Mouse (Mus musculus) thymus, postnatal 14 days (tissue): ENCODE measurements at regions not wholly inside any gene's neighbourhood (a gene's known extent, or its start where the extent isn't known, plus 50 kb on each side); places are given as distances from the start of the nearest gene placed in this dataset.
"Not testable (repeated sequence)": the region's sequence is repeated elsewhere in the genome, so short reads cannot be mapped to it uniquely, and the experiment has no call there.

ENCODE experiments used
- DNase-seq: peaks from one replicate; pipeline ENCODE4 v3.0.0; 2021

DNA sequence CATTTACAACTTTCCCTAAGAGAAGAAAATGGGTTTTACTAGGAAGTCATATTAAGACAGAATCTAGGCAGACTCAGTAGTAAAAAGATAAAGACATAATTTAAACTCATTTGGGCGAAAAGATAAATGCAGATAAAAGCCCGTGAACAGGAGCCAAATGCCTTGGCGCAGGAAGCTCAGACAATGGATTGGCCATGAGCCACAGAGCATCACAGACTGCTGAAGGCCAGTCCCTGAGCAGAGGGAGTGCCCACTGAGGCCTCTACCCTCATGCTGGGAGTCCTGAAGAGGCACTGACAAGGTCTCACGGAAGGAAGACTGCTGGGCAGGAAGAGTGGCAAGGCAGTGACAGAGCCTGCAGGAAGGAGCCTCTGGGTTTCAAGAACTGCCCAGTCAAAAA, 136.0 kb upstream of the Ttc29 start:
- DNase-seq: no peak

DNA sequence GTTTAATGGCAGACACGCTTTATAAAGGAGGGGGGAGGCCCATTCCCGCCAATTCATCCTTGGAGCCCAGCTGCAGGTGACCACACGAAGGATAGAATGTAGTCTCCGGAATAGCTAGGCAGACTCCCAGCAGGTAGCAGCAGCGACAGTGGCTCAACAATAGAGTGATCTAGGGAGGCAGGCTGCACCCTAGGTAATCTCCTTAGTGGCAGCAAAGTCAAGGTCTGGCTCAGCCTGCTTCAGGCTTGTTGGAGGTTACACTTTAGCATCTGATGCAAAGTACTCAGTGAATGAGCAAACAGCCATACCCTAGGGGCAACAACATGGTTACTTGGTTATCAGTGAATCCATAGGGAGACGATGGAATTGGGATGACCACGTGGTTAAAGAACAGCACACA, 131.7 kb upstream of the Ttc29 start:
- not testable (repeated sequence) for DNase-seq

DNA sequence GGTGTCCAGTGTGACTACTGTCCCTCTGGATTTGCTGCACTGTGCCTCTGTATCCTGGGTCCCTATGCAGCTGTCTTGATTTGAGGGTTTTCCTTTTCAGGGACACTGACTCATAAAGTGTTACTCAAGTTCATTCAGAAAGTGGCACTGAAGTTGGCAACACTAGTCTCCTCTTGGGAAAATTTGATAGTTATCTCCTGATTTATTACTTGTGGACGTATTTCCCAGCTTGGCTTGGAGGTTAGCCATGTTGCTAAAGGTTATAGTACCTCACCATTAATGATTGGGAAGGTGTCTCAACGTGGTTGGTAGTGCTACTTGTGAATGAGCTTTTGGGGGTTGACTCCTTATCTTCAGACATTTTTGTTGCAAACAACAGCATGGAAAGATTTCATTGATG, 130.1 kb upstream of the Ttc29 start:
- no peak for DNase-seq

DNA sequence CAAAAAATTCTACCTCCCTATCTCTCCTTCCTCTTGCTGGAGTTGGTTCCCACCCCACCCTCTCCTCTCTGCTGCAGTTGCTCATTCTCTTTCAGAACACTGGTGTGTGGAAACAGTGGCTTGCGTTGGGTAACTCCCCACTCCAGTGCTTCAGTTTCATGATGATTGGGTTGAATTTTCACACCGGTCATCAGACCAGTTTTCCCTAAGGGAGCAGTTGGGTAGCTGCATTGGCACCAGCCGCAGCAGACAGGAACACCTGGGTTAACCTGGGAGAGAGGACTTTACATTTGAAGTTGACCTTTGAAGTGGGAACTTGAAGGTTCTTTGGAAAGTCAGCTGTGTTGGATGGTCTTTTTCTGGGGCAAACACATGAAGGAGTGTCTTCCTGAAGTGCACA, 126.7 kb upstream of the Ttc29 start:
- DNase-seq: no peak

DNA sequence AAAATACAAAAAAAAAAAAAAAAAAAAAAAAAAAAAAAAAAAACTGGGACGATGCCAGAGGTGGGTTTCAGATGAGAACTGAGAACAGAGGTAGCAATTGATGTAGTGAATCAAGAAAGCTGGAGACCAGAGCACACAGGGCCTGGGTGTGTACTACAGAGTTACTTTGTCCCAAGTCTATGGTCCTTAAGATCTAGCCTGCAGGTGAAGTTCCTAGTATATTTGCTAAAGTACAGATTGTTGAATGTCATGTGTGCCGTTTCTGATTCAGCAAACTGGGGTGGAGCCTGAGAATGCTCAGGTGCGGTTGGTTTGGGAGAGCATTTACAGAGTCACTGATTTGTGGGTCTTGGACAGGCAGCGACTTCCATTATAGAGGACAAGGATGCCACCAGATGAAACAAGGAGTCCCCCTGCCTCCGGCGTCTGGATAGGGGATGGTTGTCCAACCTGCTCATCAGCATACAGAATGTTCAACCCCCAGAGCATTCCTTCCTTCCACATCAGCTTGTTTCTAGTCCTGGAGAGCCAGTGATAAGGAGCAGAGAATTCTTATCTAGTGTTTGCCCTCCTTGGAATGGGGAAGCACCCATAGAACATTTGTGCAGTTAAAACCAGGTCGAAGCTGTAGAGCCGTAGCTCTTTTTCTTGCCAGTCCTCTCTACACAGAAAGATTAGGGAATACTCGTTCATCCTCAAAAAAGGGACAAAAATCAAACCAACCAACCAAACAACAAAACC, 122.5 kb upstream of the Ttc29 start:
- DNase-seq: no peak

DNA sequence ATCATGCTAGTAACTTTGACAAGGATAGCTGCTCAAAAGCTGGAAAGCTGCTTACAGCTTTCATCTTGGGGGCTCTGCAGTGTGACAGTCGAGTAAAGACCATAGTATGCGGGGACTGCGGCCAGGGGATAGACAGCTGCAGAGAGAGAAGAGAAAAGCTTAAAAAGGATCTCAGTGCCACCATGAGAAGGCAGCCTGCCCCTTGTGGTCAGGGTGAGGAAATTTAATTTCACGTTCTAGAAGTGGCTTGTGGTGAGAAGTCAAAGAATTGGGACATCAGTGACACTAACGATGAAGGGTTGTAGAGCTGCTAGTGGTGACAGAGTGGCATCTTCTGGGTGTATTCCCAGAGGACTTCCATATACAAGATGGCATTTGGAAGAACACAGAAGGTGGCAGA, 116.7 kb upstream of the Ttc29 start:
- no peak for DNase-seq

DNA sequence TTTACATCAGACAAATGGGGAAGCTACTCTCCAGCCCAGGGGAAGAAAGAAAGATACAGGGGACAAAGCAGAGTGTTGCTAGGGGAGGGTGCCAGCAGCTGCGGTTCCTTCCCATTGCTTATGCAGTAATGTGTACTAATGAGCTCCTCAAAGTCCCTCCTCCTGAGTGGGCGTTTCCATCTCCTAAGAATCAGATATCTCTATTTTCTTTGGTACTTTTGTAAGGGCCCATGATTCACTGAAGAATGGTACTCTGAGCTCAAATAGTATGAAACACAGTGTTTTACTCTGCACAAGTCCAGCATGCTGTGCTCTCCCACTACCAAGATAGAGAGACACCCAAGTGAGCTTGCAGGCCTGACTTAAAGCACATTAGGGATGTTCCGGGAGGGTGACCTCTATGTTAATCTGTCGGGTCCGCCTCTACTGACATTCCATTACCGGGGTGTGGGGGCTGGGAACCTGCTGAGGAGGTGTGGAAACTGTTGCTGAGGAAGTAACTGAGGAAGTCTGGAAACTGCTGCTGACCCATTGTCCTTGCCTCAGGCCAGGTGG, 114.8 kb upstream of the Ttc29 start:
- no peak for DNase-seq

DNA sequence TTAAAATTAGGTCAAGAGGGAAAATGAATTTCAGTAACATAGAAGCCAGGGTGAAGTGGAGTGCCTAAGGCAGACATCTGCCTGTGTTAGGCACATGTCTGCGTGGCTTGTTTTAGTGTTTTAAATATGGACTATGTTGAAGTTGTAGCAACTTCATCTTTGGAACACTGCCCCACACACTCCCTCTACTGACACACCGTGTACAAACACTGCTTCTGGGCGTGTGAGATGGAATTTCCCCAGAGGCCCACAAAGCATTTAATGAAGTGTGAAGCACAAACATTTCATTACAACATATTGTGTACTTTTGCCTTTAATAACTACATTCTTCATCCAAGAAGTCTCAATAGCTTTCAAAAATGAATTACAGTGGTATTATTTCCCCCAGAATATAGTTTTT, 114.0 kb upstream of the Ttc29 start:
- DNase-seq: no peak

DNA sequence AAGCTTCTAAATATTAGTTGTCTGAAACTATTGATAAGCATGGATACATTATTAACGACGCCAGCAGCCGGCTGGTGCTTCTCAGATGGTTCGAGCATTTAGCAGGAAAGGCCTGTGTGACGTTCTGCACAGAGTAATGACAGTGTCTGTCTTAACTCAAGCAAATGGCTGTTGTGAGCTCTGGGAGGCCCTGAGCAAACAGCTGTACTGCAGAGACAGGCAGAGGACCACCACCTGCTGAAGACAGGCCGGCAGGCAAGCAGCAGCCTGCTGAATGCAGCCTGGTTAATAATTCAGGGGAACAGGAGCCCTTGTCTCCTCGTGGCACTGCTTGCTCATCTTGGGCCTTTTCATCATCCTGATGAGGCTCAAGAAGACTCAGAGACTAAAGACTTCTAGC, 105.8 kb upstream of the Ttc29 start:
- no peak for DNase-seq

DNA sequence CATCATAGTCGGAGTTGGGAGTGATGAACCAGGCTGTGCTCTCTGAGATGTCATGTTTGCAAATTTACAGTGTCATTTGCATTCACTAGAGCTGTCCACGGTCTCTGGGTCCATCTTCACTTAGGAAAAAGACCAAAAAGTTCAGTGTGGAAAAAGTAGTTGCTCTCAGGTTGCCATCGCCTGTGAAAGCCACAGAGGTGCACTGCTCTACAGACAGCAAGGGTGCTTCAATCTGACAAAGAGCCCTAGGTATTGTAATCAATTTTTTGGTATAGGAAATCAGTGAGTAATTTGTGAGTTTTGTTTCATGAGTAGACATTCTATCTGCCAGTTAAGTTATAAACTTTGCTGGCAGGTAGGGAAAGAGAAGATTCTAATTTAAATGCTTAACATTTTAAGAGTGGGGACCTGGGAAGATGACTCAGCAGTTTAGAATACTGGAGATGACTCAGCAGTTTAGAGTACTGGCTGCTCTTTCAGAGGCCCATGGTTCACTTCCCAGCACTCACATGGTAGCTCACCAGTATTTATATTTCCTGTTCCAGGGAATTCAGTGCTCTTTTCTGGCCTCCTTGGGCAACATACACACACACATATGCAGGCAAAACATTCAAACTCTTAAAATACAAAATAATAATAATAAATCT, 103.0 kb upstream of the Ttc29 start:
- DNase-seq: no peak

DNA sequence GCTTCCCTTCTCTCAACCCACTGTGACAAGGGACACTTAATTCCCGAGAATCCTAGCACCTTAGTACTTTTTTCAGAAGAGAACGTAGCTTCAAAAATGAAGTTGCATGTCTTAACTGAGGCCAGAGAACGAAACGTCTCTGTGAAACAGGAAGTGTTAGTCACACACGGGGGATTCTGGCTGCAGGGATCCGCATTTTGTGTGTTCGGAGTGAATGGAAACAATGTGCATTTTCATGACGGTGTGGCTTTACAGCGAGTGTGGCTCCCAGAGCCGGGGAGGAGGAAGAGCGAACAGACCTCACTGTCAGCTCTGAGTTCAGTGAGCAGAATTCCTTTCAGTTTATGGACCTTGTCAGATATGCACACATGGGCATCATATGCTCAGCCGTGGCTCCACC, 100.0 kb upstream of the Ttc29 start:
- no peak for DNase-seq

DNA sequence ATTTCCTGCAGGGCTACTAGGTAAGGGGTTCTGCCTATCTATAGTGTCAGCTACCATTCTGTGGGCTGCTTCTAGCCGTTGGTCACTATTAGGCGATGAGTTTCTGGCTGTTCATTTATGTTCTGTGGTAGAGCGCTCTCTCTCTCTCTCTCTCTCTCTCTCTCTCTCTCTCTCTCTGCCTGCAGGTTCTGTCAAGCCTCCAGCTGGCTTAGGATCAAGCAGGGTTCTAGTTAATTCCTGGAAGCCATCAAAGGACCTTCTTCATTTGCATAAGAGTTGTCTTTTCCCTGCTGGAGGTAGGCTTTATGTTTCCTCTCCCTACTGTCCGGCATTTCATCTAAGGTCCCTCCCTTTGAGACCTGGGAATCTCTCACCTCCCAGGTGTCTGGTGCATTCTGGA, 98.6 kb upstream of the Ttc29 start:
- DNase-seq: no peak

DNA sequence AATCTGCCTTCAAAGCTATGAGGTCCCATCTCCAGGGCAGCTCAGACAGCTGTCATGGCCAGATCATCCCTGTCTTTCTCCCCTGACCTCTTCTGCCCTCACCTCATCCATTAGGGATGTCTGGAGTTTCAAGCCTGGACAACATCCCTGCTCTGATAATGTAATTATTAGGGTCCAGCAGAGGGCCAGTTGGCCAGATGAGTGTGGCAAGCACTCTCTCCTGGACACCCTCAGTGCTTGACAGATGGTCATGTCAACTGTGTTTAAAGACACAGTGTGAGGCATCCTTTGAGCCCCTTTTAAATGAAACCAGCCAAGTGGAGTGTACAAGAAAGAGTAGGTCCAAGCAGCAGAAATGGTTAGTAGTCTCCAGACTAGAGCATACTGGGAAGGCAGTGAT, 95.9 kb upstream of the Ttc29 start:
- DNase-seq: no peak

DNA sequence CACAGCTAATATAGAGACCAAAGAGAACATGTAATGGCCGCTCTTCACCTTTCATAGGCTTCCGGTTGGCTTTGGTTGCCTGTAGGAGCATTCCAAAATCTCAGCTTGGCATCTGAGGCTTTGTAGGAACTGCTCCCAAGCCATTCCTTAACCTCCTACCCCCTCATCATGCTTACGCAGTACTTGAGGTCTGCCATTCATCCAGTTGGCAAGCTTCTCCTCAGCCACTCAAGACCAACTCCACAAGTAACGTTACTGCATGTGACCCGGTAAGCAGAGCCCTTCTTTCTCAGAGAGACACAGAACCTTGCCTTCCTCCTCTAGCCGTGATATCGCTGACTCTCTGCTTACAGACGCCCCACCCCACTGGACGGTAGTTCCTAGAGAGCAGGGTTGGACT, 94.6 kb upstream of the Ttc29 start:
- no peak for DNase-seq

DNA sequence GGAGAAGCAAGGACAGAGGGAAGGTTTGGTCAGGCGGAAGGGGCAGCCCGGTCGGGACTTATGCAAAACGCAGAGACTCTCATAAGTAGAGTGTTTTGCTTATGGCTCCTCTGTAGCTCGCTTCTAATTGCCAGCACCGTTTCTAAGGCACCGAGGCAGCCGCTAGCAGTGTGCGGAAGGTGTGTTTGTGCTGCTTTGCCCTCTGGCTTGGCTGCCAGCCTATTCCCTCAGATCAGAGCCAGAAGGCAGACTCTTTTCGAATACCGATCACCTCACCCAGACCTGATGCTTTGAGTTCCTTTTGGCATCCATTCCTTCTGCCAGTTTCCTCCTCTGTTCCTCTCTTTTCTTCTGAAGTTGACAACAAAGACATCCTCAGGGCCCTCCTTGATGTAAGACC, 93.4 kb upstream of the Ttc29 start:
- no peak for DNase-seq

DNA sequence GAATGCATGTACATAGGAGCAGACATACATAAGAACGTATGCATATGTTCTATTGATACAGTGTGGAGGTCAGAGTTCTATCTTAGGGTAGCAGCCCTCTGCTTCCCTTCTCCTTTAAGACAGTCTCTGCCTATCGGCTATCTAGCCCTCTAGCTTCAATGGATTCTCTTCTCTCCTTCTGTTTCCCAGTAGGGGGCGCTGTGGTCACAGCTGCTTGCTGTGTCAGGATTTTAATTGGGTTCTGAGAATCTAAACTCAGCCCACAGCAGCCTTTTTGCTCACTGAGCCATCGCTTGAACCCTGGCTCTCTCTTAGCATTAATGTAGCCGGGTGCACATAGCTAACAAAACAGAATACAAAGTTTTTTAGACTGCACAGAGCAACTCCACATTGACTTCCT, 88.8 kb upstream of the Ttc29 start:
- DNase-seq: peak; percentile 19

DNA sequence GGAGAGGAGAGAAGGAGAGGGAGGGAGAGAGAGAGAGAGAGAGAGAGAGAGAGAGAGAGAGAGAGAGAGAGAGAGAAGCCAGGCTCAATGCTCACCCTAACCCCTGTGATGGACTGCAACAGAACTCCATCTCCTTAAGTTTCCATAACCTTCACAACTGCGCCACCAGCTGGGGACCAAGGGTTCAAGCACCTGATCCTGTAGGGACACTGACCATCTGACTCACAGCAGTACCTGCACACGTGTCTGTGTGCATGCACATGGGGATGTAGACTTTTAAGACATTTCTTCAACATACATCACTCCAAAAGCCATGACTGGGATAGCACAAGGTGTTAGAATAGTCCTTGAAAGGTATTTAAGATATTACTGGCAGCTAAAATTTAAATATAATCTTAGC, 85.2 kb upstream of the Ttc29 start:
- no peak for DNase-seq

DNA sequence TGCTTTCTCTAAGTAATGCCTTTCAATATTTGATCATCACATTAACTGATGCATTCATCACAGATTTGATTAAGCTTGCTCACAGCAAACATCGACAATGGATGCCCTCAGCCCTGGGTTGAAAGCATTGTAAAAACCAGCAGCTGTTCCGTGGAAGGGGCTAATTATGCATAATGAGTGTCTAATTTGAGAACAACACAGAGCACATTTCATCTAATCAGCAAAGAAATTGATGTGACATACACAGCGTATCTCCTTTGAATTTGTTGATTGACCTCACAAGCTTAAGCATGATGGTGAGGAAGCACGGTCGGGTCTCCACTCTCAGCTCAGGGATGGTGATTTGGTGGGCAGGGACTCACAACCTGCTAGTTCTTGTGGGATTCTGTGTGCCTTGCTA, 84.0 kb upstream of the Ttc29 start:
- no peak for DNase-seq

DNA sequence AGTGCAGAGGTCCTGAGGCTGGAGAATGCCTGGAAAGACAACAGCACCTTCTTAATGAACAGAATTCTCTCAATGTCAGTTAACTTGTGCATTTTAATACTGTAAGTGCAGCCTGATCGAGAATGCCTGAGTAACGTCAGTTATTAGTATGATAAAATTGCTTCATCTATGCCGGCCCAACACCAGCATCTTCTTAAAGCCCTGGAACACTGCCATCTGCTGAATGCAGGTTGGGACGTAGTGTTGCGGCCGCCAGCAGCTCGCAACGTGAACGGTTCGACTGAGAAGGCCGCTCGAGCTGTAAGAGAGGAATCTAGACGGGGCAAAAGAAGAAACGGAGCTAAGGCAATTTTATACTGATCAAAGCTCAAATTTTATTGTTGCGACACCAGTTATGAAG, 73.6 kb upstream of the Ttc29 start:
- not testable (repeated sequence) for DNase-seq

DNA sequence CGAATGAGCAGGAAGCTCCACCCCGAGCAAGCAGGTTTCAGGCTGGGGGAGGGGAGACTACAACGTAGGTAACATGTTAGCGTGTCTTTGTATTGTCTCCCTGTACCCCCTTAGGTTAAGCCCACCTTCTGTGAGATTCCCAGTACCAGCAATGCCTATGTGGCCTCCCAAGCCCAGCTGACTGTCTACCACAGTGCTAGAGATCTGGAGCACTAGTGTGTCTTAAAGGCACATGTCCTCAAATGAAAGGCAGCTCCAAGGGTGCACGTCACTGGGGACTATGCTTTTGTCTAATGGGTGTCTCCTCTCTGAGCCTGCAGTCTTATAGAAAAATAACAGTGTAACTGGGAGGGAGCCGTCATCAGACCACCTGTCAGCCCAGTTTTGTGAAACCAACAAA, 65.9 kb upstream of the Ttc29 start:
- no peak for DNase-seq

DNA sequence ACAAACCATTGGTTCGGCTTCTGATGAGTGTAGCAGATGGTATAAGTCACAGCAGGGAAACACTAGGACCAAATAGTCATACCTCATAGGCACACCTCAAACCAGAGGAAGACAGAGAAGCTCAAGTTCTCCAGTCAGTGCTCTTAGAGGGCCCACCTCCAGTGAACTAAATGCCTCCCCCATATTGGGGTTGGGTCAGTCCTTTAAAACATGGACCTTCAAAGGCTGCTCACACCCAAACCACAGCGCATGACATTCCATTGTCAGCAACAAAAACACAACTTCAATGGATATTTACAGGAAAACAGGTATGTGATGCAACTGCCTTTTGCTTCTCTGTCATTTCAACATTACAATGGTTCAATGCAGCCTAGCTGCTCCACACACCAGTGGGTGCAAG, 65.1 kb upstream of the Ttc29 start:
- no peak for DNase-seq

DNA sequence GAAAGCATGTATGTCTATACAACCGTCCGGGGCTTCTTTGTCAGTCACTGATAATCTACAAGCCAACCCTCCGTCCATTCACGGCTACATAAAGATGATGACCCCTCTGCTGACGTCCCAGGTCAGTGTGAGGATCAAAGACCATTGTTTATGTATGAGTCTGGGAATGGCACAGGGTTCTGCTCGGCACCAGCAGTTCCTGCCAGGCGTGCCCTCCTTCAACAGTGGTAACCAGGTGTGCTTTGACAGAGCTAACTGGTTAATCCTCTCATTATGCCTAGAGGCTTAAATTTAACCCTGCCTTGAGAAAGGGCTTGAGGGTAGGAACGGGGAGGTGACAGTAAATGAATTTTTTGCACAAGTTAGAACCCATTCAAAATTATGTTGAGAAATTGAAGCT, 58.2 kb upstream of the Ttc29 start:
- no peak for DNase-seq

DNA sequence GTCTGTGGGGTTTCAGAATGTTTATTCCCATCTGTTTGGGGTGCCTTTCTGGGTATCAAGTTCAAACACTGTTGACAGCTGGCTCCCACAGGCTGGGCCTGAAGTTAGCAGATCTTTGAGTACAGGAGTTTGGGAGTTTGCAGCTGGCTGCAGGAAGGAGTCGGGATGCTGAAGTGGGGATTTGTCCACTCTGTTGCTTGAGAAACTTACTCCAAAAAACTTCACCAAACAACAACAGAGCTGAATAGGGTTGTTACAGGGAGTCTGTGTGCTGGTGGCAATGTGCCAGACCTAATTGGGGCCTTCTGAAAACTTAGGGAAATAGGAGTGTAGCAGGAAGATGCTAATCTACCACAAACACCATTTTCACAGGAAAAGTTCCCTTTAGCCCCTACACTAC, 51.1 kb upstream of the Ttc29 start:
- DNase-seq: no peak

DNA sequence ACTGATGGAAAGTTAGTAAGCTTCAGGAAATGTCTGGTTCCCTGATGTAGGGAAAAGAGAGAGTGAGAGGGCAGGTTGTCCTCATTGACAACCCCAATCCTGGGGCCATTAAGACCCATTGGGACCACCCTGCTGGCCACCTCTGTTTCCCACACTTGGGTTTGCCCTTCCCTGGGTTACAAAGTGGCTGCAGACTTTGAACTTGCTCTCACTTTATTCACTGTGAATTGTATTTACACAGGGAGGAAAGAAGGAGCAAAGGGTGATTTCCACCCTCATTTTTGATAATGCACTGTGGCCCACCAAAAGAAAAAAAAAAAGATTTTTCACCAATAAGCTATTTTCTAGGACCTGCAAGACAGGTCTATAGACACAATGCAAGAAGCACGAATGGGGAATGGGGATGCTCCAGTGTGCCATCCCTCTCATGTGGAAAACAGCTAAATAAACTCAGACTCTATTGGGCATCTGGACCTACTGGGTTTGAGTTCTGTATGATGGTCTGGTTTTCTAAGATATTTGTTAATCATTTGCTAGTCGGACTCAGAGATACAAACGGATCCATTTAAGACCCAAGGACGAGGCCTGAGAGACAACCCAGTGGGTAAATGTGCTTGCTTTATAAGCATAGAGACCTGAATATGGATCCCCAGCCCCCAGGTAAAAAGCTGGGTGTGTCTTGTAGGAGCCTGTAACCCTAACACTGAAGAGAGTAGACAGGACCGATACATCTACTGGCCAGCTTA, 50.2 kb upstream of the Ttc29 start:
- no peak for DNase-seq
